Mouse (Mus musculus): ENCODE measurements around the gene Tas2r107.

Tas2r107 gene

DNA sequence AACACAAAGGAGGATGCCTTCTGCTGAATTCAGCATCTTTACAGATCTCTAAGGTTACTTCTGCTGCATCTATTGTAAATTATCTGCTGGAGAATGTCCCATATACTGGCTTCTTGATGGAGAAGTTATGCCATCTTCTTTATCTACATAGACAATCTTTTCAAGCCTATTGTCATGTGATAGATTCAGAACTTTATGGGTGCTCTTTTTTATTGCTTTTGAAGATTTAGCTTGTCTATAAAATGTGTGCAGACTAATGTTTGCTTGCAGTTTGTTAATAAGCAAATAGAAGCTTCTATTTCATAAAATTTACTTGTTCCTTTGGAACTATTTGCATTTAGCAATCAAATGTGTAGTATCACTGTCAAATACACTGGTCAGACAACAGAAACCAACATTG is at the start of gene Tas2r107:
Gene Tas2r107, minus strand, starts transcription at position 101 of the 400 bp plus-strand sequence.
- no peak for DNase-seq (ENCODE audit: low read depth, low spot score)

DNA sequence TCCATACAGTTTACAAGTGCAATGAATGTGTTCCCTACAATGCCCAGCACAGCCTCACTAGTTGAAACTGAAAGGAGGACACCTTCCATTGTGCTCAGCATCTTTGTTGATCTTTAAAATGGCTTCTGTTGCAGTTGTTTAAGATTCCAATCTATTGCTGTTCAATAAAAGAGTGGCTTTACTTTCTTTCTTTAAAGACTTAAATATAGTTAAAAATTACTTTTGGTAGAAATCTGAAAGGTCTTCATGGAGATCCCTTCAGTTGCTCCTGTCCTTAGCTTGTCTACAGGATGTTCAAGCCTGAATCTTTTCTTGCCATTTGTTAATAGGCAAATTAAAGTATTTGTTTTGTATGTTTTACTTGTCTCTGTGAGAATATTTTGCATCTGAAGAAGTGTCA is 30.0 kb upstream of the Tas2r107 start, which contains the start of gene Tas2r114:
Gene Tas2r114, minus strand, starts transcription at position 101 of the 400 bp plus-strand sequence.
- DNase-seq (ENCODE audit: low read depth, low spot score) = no peak

DNA sequence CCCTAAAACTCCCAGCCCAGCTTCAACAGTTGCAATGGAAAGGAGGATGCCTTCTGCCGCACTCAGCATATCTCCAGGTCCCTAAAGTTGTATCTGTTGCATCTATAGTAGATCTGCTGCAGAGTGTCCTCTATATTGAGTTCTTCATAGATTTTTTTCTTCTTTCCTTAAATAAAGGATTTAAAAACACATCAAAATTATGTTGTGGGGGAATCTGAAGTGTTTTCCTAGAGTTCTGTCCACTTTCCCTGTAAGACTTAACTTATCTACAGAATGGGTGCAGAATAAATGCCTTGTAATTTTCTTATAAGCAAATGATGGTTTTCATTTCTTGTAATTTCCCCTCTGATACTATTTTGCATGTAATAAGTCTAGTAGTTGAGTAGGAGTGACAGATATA is 27.4 kb upstream of the Tas2r107 start, which contains the start of gene Tas2r105:
Gene Tas2r105, minus strand, starts transcription at position 101 of the 400 bp plus-strand sequence.
- DNase-seq (ENCODE audit: low read depth, low spot score) = no peak

DNA sequence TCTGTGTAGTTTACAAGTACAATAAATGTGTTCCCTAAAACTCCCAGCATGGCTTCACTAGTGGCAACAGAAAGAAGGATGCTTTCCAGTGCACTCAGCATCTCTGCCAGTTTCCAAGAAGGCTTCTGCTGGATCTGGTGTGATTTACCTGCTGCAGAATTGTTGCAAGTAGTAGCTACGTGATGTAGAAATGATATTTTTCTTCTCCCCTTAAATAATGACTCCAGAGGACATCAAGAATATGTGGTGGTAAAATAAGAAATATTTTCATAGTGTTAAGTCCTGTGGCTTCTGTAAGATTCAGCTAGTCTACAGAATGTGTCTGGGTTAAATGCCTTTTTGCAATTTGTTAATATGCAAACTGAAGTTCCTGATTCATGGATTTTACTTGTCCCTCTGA is 25.7 kb upstream of the Tas2r107 start, which contains the start of gene Tas2r104:
Gene Tas2r104, minus strand, starts transcription at position 101 of the 400 bp plus-strand sequence.
- no peak for DNase-seq (ENCODE audit: low read depth, low spot score)

DNA sequence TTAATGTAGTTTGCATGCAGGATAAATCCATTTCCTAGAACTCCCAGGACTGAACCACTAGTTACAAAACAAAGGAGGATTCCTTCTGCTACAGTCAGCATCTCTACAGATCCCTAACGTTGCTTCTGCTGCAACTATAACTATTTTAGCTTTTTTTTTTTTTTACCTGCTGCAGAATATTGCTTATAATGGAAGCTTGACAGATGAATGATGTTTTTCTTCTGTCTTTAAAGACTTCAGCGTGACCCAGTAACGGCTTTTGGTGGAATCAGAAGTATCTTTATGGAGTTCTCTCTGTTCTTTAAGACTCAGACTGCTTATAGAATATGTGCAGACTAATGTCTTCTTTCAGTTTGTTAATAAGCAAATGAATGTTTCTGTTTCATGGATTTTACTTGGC is 18.8 kb upstream of the Tas2r107 start, which contains the start of gene Tas2r106:
Gene Tas2r106, minus strand, starts transcription at position 101 of the 400 bp plus-strand sequence.
- DNase-seq (ENCODE audit: low read depth, low spot score) = no peak

DNA sequence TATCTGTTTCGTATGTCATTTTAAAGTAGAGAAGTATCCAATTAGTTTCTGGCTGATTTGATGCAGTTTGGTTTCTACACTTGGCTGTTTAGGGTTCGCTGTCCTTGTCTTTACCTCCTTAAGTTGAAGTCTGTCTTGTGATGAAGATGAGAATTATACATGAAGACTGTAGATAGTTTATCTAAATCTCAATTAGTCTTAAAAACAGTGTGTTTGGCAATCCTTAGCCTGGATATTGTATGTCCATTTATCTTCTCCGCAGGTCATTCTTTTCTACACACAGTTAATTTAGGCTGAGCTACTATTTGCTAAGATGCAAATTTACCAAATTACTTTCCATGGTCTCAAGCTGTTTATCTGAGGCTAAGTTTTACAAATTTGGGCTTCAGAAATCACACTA is 29.1 kb downstream of the Tas2r107 start, which contains the start of gene Tas2r130:
Gene Tas2r130, minus strand, starts transcription at position 101 of the 400 bp plus-strand sequence.
- DNase-seq (ENCODE audit: low read depth, low spot score) = no peak

DNA sequence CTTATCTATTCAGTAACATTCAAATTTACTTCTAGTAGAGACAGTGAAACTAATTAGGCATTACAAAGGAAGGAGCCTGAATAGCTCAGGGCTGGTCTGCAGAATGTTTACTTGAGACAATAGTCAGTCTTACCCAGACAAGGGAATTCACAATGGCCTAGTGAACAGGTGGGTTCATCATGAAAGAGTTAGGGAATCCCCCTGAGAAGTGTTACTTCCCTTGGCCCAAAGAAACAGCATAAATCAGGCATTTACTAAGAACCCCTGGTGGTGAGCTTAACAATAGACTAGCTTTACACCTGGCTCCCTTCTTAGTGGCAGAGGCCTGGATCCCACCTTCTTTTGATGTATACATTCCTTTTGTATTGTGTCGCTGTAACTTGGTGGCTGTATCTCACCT is 50.0 kb downstream of the Tas2r107 start:
- peak; percentile 92 for DNase-seq (ENCODE audit: low read depth, low spot score)

All from ZHBTc4 (cell line).